Mouse (Mus musculus): ENCODE measurements at regions not wholly inside any gene's neighbourhood (a gene's known extent, or its start where the extent isn't known, plus 50 kb on each side); places are given as distances from the start of the nearest gene placed in this dataset.

DNA sequence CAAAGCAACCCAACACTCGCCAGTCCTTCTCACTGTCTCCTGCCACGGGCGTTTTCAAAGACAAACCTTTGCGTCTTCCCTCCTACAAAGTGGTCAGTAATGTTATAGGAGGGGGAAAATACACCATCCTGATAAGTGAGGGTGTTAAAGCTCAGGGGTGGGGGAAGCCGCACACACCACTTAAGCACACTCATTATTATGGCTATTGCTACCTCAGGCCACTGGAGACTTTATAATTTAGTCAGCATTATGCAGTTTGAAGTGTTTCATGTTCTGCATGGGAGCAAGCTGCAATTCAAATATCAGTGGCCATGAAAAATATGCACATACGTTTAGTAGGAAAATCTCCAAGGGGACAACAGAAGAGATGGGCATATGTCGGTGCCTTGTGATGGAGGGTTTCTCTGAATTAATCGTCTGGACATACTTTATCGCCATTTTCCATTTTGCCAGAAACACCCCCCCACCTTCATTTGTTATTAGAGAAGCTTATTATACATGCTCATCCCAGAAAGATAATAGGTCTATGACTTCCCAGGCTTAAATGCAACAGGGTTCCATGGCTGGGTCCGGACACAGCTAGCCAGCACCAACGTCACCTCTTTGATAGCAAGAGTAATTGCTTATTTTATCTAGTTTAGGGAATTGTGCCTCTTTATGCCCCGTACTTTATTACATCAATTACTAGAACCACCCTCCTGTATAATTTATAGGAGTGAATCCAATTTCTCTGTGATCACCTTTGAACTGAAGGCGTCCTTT, 193.5 kb upstream of the Adamts16 start:
- no peak for DNase-seq (ENCODE audit: low read depth, low spot score)

DNA sequence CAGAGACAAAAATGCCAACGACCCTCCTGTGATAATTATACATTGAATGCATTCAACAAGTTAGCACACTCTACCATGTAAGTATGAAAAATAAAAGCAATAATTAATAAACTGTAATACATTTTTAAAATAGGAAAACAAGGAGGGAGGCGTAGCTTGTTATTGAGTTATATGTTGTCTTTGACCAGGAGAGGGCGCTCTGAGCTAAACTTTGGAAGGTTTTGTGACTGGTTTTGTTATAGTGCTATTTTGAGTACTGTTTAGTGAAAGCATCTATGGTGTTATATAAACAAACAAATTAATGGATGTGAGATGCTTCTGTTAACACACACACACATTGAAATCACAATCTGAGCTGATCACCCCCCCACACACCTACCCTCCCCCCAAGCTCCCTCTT, 166.6 kb upstream of the Adamts16 start:
- DNase-seq (ENCODE audit: low read depth, low spot score): no peak

DNA sequence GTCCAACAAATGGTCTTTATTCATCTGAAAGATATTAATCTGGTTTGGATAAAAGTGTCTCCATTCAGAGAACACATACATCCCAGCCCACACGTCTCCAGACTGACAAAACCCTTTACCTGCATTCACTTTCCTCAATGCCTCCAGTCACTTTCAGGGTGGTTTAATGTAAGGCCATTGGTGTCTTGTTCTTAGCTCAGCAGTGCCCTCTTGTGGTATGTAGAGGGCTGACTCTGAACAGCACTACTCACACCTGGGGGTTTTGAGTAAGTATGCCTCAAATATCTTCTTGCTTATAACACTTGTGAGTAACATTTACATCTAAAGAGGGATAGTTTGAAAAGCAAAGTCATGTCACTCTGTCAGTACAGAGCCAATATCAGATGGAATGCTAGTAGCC, 164.5 kb upstream of the Adamts16 start:
- DNase-seq (ENCODE audit: low read depth, low spot score): peak; percentile 33

DNA sequence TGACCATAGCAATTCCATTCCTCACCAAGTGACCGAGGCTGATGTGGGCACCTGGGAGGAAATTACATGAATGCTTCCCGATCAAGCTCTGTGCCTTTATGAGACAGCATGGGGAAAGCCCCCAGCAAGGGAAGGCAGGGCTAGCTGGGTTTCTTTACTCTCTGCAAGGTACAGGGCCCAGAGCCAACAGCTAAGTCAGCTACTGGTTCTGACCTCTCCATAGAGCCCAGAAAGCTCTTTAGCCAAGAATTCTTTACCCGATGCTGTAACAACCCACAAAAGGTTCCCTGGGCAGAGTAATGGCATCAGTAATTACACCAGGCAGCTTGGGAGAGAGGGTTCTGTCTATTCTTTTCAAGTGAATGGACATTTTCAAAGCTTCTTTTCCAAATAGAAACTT, 161.9 kb upstream of the Adamts16 start:
- no peak for DNase-seq (ENCODE audit: low read depth, low spot score)

DNA sequence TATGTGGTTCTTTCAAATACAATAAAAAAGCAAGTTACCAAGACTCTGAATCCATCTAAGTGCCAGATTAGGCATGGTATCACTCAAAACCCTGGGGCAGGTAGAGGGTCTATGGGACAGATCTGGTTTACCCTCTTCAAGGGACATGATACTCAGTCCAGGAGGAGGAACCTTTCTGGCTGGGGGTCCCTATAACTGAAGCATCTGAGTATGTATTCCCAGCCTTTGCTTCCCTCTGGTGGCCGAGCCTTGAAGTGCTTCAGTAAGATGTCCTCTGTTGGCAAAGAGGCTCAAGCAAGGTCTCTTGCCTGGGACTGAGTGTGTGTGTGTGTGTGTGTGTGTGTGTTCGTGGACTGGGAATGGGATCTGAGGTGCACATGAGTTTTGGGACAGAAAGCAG, 159.7 kb upstream of the Adamts16 start:
- peak; percentile 3 for DNase-seq (ENCODE audit: low read depth, low spot score)

- no peak for DNase-seq (ENCODE audit: low read depth, low spot score)
Measured at GRCm38 (mm10) chr13:71000422-71001008, 158.9 kb upstream of the Adamts16 start.

DNA sequence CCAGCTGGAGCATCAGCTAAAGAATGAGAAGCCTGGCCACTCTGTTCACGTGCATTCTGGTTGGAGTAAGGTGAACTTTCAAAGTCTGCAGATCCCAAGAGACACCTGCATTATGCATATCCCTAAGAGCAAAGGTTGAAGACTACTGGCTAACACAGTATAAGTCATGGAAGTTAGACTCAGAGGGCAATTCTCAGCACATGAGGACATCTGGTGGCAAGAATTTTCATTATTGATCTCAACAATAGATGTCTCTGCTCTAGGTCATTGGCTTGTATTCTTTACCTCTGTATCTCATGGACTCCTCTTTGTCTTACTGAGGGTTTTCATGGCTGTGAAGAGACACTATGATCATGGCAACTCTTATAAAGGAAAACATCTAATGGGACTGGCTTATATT, 151.9 kb upstream of the Adamts16 start:
- DNase-seq (ENCODE audit: low read depth, low spot score): no peak

GRCm38 (mm10) chr13:70989999-70990645, 148.5 kb upstream of the Adamts16 start:
- DNase-seq (ENCODE audit: low read depth, low spot score): no peak

DNA sequence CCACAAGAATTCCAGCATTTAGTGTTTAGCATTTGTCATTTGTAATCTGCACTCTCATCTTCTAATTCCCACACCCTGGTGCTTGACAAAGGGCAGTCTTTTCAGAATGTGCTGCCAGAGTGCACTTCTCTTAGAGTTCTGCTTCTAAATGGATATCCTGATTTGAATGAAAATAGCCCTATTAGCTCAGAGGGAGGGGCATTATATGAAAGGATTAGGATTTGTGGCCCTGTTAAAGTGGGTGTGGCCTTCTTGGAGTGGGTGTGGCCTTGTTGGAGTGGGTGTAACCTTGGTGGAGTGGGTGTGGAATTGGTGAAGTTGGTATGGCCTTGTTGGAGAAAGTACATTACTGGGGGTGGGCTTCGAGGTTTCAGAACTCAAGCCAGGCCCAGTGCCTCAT, 137.7 kb upstream of the Adamts16 start:
- no peak for DNase-seq (ENCODE audit: low read depth, low spot score)

DNA sequence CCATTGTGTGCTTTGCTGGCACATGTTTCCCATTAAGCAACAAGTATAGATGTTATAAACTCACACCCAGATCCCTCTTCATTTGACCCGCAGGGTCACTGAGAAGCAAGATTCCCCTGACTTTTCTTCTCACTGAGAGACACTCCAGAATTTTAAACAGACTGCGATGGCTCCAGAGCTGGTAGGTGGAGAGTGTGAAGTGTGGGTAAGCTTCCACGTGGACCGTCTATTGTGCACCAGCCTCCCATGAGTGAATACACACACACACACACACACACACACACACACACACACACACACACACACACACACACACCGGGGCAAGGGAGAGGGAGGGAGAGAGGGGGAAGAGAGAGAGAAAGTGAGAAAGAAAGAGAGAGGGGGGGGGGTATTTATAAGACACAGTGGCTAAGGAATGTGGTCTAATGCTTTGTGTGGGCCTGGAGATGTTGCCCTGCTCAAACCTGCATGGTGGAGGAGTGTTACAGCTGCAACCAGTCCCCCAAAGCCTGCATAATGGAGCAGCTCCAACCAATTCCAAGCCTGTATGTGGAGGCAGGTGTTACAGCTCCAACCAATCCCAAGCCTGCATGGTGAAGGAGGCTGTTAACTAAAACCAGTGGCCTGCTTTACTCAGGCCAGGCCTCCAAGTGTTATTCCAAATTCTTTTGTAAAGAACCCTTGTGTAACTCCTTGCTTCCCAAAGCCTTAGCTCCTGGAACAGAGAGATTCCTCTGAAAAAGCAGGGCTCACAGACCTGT, 137.1 kb upstream of the Adamts16 start:
- no peak for DNase-seq (ENCODE audit: low read depth, low spot score)

DNA sequence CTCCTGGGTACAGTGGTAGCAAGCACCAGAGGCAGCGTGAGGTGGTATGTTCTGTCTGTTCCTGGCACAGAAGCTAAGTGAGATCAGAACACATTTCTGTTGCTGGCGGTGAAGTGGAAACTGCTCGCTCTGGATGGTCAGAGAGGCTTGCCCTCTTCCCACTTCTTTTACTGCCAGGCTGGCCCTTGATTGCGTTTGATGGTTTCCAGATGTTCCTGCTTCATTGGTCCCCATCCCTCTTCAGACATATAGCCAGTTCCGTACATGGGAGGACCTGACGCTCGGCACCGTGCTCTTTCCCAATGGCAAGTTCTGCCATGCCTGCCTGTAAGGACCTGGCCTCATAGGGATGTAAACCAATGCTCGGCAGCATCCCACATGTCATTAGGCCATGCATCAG, 128.0 kb upstream of the Adamts16 start:
- no peak for DNase-seq (ENCODE audit: low read depth, low spot score)

DNA sequence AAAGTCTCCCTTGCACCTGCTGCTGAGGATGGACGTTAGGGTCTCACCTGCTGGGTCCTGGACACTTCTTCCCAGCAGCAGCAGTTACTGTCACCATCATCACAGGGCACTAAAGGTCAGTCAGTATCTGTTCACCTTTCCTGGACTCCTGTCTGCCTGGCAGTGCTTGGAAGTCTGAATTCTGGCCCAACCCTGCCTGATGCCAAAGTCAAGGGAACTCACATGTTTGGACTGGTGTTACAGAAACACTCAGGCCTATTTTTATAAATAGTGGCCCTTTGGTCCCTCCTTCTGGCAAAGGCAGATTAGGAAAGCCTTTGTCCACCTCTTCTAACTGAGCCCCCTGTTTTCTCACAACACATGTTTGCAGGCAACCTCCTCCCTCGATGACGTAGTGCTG, 126.2 kb upstream of the Adamts16 start:
- no peak for DNase-seq (ENCODE audit: low read depth, low spot score)

GRCm38 (mm10) chr13:70963384-70963783, 121.8 kb upstream of the Adamts16 start:
- DNase-seq (ENCODE audit: low read depth, low spot score): no peak

DNA sequence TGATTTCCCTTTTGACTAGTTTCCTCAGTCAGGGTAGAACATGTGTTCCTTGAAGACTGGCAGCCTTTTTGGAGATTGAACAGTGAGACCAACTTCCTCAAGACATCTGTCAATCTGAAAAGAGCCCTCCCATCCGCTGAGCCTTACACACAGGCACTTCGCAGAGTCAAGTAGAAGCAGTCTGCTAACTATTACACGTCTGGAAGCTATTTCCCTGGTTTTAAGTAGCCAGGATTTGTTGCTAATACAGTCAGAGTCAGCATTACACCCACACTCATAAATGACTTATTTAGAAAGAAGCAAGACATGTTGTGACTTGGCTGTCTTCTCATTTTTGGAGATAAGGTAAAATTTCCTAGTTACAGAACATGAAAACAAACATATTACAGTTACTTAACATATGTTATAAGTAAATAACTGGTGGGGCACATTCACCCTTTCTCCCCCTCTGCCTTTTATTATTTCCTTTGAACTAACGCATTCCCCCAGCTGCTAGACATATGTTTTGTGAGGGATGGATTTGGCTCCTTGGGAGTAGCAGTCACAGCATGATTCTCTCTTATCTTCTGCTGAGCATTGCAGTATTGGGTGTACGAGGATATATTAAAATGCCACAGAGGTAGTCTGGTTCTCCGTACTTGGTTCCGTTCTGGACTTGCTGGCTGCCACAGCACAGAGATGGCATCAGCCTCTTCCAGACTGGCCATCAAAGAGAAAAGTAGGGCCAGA, 92.9 kb upstream of the Adamts16 start:
- no peak for DNase-seq (ENCODE audit: low read depth, low spot score)

- no peak for DNase-seq (ENCODE audit: low read depth, low spot score)
Measured at GRCm38 (mm10) chr13:70913834-70914233, 72.2 kb upstream of the Adamts16 start.

- DNase-seq (ENCODE audit: low read depth, low spot score): no peak
Measured at GRCm38 (mm10) chr13:70910934-70911333, 69.3 kb upstream of the Adamts16 start.

- no peak for DNase-seq (ENCODE audit: low read depth, low spot score)
Measured at GRCm38 (mm10) chr13:70904834-70905233, 63.2 kb upstream of the Adamts16 start.

GRCm38 (mm10) chr13:70903831-70904230, 62.2 kb upstream of the Adamts16 start:
- no peak for DNase-seq (ENCODE audit: low read depth, low spot score)

DNA sequence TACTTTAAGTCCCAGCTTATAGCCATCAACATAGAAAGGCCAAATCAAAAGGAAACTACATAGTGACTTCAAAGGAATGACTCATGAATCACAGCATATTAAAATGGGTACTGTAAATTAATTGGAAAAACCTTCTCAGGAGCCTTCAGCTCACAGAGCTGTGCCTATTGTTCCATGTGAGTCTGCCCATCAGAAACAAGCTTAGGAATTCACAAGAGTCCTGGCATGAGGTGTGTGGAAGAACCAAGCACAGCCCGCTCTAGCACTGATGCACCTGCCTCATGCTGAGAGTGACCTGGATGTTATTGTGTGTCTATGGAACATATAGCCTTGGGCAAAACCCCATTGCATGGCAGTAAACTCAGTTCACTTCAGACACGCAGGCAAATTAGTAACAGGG, 61.5 kb upstream of the Adamts16 start:
- DNase-seq (ENCODE audit: low read depth, low spot score): no peak

DNA sequence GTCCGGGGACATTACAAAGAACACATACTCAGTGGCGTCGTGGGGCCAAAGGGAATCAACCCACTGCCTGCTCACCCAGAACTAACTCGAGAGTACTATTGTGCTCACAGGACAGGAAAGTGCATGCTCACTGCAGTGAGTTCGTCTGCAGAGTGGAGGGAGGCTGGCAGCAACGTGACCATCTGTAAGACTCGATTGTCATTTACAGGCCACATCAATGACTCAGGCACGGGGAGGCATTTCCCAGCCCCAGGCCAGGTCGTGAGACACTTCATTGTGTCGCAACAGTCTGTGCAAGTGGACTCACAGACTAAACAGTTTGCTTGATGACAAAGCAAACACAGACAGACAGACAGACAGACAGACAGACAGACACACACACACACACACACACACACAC, 61.1 kb upstream of the Adamts16 start:
- DNase-seq (ENCODE audit: low read depth, low spot score): no peak

DNA sequence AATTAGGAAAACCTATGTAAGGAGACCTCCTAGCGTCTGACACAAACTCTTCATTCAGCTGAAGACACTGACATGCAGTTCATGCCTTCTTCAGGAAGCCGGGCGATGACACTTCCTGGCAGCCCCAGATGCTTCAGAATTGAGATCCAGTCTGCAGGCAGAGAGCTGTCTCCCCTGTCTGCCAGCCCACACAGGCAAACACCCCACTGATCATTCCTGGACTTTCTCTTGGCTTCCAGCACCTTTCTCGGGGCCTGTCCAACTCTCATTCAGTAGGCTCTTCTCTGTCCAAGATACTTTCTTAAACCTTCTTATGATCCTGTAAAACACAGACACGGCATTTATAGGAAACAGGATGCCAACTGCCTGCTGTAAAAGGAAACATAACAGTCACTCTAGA, 50.0 kb upstream of the Adamts16 start:
- DNase-seq (ENCODE audit: low read depth, low spot score): no peak
